ENCODE assay signal across 24 mouse cellular contexts in the genomic region with DNA sequence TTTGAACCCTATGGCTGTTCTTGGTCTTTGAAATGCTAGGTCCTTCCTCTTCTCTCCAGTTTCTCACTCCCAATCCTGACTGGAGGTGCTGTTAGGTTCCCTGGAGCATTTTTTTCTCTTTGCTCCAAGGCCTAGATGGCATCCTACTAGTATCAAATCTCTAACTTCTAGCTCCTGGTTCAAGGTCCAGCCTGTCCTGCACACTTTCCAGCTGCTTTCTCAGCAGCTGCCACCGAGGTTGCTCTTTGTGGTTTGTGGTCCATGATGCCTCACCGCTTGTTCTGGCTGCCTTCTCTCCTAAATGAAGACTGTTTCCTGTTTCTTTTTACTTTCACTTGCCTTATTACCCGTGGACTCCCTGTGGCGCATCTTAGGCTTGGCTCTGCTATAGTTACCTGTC.
DNase-seq lines count a peak whose midpoint lies in the region; ATAC-seq lines count a peak whose summit lies in the region.
"Had no signal": no experiment of that assay in that cellular context is flagged by ENCODE, and none has a peak within 500 bp of the region (broad histone marks: within the 10 kb centered on the region; RNA-seq: fewer than 3 reads in every experiment).

No protein-coding gene starts in this region.

- no peak overlapping the region for H3K4me3 ChIP-seq in heart, embryonic 16.5 days (ENCODE audit: low read length)
- H3K4me3 ChIP-seq in heart, embryonic 10.5 days = no peak overlapping the region
- no peak overlapping the region for H3K4me3 ChIP-seq in hindbrain, embryonic 16.5 days (ENCODE audit: low read length)
- H3K4me3 ChIP-seq: embryonic facial prominence, embryonic 12.5 days; erythroblast, embryonic 14.5 days; forebrain, embryonic 13.5 days; heart, adult 2 months; hindbrain, embryonic 15.5 days; left cerebral cortex, adult 2 months; limb, embryonic 10.5 days; midbrain, embryonic 10.5 days; neural tube, embryonic 12.5 days had no signal

- H3K27ac ChIP-seq in heart, embryonic 16.5 days (ENCODE audit: low read length) = no peak overlapping the region
- H3K27ac ChIP-seq in heart, embryonic 10.5 days = no peak overlapping the region
- H3K27ac ChIP-seq in hindbrain, embryonic 16.5 days (ENCODE audit: low read depth, low read length) = no peak overlapping the region
- H3K27ac ChIP-seq: embryonic facial prominence, embryonic 12.5 days; forebrain, embryonic 13.5 days; heart, adult 2 months; hindbrain, embryonic 15.5 days; left cerebral cortex, adult 2 months; limb, embryonic 10.5 days; midbrain, embryonic 10.5 days; neural tube, embryonic 12.5 days had no signal

- no peaks in the 10 kb centered on the region for H3K4me1 ChIP-seq in heart, embryonic 16.5 days (ENCODE audit: control insufficient read depth, insufficient read depth, low read length)
- H3K4me1 ChIP-seq in heart, embryonic 10.5 days = peaks cover 3% of the 10 kb centered on the region; the same call in 1 of the 2 replicates
- no peaks in the 10 kb centered on the region; the same call in 1 of the 2 replicates for H3K4me1 ChIP-seq in hindbrain, embryonic 16.5 days (ENCODE audit: control insufficient read depth, insufficient read depth, low read depth, low read length)
- H3K4me1 ChIP-seq: forebrain, embryonic 13.5 days; hindbrain, embryonic 15.5 days had no signal

- no peak overlapping the region for H3K4me2 ChIP-seq in heart, embryonic 16.5 days (ENCODE audit: low read depth, low read length)
- no peak overlapping the region for H3K4me2 ChIP-seq in hindbrain, embryonic 16.5 days (ENCODE audit: low read length)
- H3K4me2 ChIP-seq: embryonic facial prominence, embryonic 12.5 days; forebrain, embryonic 13.5 days; hindbrain, embryonic 15.5 days; neural tube, embryonic 12.5 days had no signal

- no peaks in the 10 kb centered on the region for H3K36me3 ChIP-seq in heart, embryonic 16.5 days (ENCODE audit: control insufficient read depth, insufficient read depth)
- H3K36me3 ChIP-seq in heart, embryonic 10.5 days = no peaks in the 10 kb centered on the region
- no peaks in the 10 kb centered on the region for H3K36me3 ChIP-seq in hindbrain, embryonic 16.5 days (ENCODE audit: control insufficient read depth, insufficient read depth, low read length)
- H3K36me3 ChIP-seq: embryonic facial prominence, embryonic 12.5 days; hindbrain, embryonic 15.5 days; limb, embryonic 10.5 days; midbrain, embryonic 10.5 days; neural tube, embryonic 12.5 days had no signal

- 77% methylated on average over 4 of the region's 4 CpGs for WGBS in heart, embryonic 16.5 days
- 82% methylated on average over 4 of the region's 4 CpGs for WGBS in heart, embryonic 10.5 days
- 87% methylated on average over 4 of the region's 4 CpGs for WGBS in hindbrain, embryonic 16.5 days

- H3K9me3 ChIP-seq in heart, embryonic 16.5 days (replicated peaks; ENCODE audit: control insufficient read depth, low read length) = no peaks in the 10 kb centered on the region
- H3K9me3 ChIP-seq in heart, embryonic 10.5 days = no peaks in the 10 kb centered on the region
- H3K9me3 ChIP-seq in hindbrain, embryonic 16.5 days (ENCODE audit: control insufficient read depth, low read length) = 0 out of 2 replicates have a peak, but pooled peaks cover 2% of the 10 kb centered on the region
- H3K9me3 ChIP-seq: hindbrain, embryonic 15.5 days; limb, embryonic 10.5 days; midbrain, embryonic 10.5 days; neural tube, embryonic 12.5 days had no signal

- no peaks in the 10 kb centered on the region for H3K27me3 ChIP-seq in heart, embryonic 16.5 days (ENCODE audit: control insufficient read depth, insufficient read depth, low read length)
- no peaks in the 10 kb centered on the region for H3K27me3 ChIP-seq in heart, embryonic 10.5 days (ENCODE audit: insufficient read depth, poor library complexity, severe bottlenecking)
- H3K27me3 ChIP-seq in hindbrain, embryonic 16.5 days (replicated peaks; ENCODE audit: control insufficient read depth, insufficient read depth, low read length) = no peaks in the 10 kb centered on the region
- H3K27me3 ChIP-seq: embryonic facial prominence, embryonic 12.5 days; forebrain, embryonic 13.5 days; hindbrain, embryonic 15.5 days; neural tube, embryonic 12.5 days had no signal

- 0 out of 2 replicates have a peak, but pooled peaks have one; percentile 32 for ATAC-seq in heart, embryonic 16.5 days (replicated peaks; ENCODE audit: extremely low read depth, insufficient read depth, low FRiP score)
- ATAC-seq in granulocyte monocyte progenitor cell, adult 5-6 weeks (replicated peaks; ENCODE audit: poor library complexity, severe bottlenecking) = peak; percentile 89
- no peak for ATAC-seq in hindbrain, embryonic 16.5 days
- ATAC-seq: forebrain, embryonic 13.5 days; intestine, embryonic 16.5 days; liver, postnatal 0 days had no signal

- H3K9ac ChIP-seq in heart, embryonic 16.5 days (ENCODE audit: low read length) = no peak overlapping the region
- H3K9ac ChIP-seq in hindbrain, embryonic 16.5 days (ENCODE audit: low read depth, low read length) = no peak overlapping the region
- H3K9ac ChIP-seq: embryonic facial prominence, embryonic 12.5 days; forebrain, embryonic 13.5 days; hindbrain, embryonic 15.5 days; liver, postnatal 0 days; neural tube, embryonic 12.5 days had no signal

- DNase-seq in heart, embryonic 10.5 days (ENCODE audit: low spot score) = no peak
- peak; percentile 8 for DNase-seq in natural killer cell, adult 2 months (ENCODE audit: low spot score in 2 of 2)
- peak; percentile 60 to 71 for DNase-seq in thymus, postnatal 36 days
- DNase-seq in testis, postnatal 14 days (ENCODE audit: low spot score) = no peak
- no peak for DNase-seq in adrenal gland, postnatal 14 days
- DNase-seq: B cell, adult 2 months; cerebellum, adult 2 months; gastrocnemius, postnatal 10 days; heart, adult 2 months; kidney, postnatal 36 days; liver, postnatal 0 days; right cerebral cortex, adult 18-20 months had no signal

Comparison
In these comparisons a context has a peak if more than half of its experiments do, and no peak if none do; other contexts are left out.
1. DNase-seq: peak in natural killer cell, adult 2 months (2 of 2) and thymus, postnatal 36 days (2 of 2); none in heart, embryonic 10.5 days (single experiment), testis, postnatal 14 days (single experiment) and adrenal gland, postnatal 14 days (single experiment).